Mouse (Mus musculus) brain, embryonic 14.5 days (tissue): ENCODE measurements around the gene Ddx1.

Experiments
- CTCF ChIP-seq: fragments of 200-500 bp; IDR thresholded peaks from 2 replicates; pipeline ENCODE4 v1.5.1; 2012; ENCODE audit warnings: inconsistent platforms, mild to moderate bottlenecking, moderate library complexity, borderline replicate concordance; ENCODE audit not compliant: insufficient read depth, insufficient read length; ENCODE audit errors: extremely low read depth
- POLR2A ChIP-seq: fragments of 200-500 bp; IDR thresholded peaks from 2 replicates; pipeline ENCODE4 v1.6.1; 2012; ENCODE audit warnings: mild to moderate bottlenecking, inconsistent platforms, borderline replicate concordance; ENCODE audit not compliant: poor library complexity, insufficient read depth, insufficient read length, severe bottlenecking; ENCODE audit errors: extremely low read depth

- TF ChIP-seq CTCF (no peak), POLR2A (no peak)
These were observed 68.7 kb downstream of the Ddx1 start for GRCm38 (mm10) chr12:13180332-13180714.
